Mouse (Mus musculus) urinary bladder, postnatal 14 days (tissue): ENCODE results near the gene Ppp2r3d.

Experiments used
- DNase-seq: peaks from one replicate; pipeline ENCODE4 v3.0.0; 2021; ENCODE audit warnings: low spot score

The Ppp2r3d gene

GRCm38 (mm10) chr9:124411553-124411952 is 65.1 kb downstream of the Ppp2r3d start:
- DNase-seq: no peak

DNA sequence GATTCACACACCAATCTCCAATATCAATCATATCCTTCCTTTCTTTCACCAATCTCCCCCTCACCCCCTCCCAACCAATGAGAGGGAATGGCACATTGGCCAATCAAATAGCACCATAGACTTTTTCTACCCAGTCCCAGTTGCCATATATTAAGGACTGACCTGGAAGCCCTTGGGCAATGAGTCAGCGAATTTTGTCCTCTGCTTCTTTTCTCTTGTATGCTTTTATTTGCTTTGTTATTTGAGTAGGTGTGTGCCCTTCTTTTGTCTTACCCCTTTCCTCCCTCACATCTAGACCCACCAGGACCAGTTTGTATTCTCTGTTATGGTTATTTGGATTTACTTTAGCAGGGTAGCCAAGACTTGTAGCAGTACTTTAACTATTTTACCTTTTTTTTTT is 68.1 kb downstream of the Ppp2r3d start:
- no peak for DNase-seq
